ENCODE assay signal across 14 mouse cellular contexts in genomic region chr6:17657308-17657707, GRCm38 (mm10). TPM values are rescaled to one million over a fixed set of nuclear protein-coding genes. Genes with fewer than 3 reads are reported as not detected.
DNase-seq lines count a peak whose midpoint lies in the region; ATAC-seq lines count a peak whose summit lies in the region.
"Had no signal": no experiment of that assay in that cellular context is flagged by ENCODE, and none has a peak within 500 bp of the region (broad histone marks: within the 10 kb centered on the region; RNA-seq: fewer than 3 reads in every experiment).

No protein-coding gene starts in this region.

- no peaks in the 10 kb centered on the region for H3K4me1 ChIP-seq in heart, embryonic 12.5 days (replicated peaks)
- H3K4me1 ChIP-seq: midbrain, embryonic 10.5 days; stomach, embryonic 15.5 days had no signal

- no peak overlapping the region for H3K4me3 ChIP-seq in heart, embryonic 12.5 days
- H3K4me3 ChIP-seq: gastrocnemius, adult 2 months; left cerebral cortex, adult 2 months; midbrain, embryonic 10.5 days; stomach, embryonic 15.5 days had no signal

- peaks cover 27% of the 10 kb centered on the region for H3K36me3 ChIP-seq in heart, embryonic 12.5 days

- no peaks in the 10 kb centered on the region for H3K9me3 ChIP-seq in heart, embryonic 12.5 days (replicated peaks)
- H3K9me3 ChIP-seq: midbrain, embryonic 10.5 days; stomach, embryonic 15.5 days had no signal

- DNase-seq in right cerebral cortex, adult 18-20 months, result peak; percentile 71
- no peak for DNase-seq in right cerebral cortex, postnatal 4 days
- DNase-seq in cerebellum, postnatal 10 days, result peak; percentile 27 to 37
- peak; percentile 74 for DNase-seq in layer of hippocampus, adult 9-10 months (ENCODE audit: low spot score)
- no peak for DNase-seq in heart, adult 9 months (ENCODE audit: low spot score in 2 of 2)
- DNase-seq: gastrocnemius, adult 2 months; heart, postnatal 36 days; liver; thymus, postnatal 25 days had no signal

- H3K27ac ChIP-seq in heart, embryonic 12.5 days (ENCODE audit: poor library complexity, severe bottlenecking), result no peak overlapping the region
- H3K27ac ChIP-seq: gastrocnemius, adult 2 months; left cerebral cortex, adult 2 months; midbrain, embryonic 10.5 days; stomach, embryonic 15.5 days had no signal

- no peak overlapping the region for H3K4me2 ChIP-seq in heart, embryonic 12.5 days
- H3K4me2 ChIP-seq: stomach, embryonic 15.5 days had no signal

- WGBS in heart, embryonic 12.5 days, result 86% methylated on average over 1 of the region's 1 CpGs

- H3K27me3 ChIP-seq in heart, embryonic 12.5 days (replicated peaks), result no peaks in the 10 kb centered on the region
- H3K27me3 ChIP-seq: stomach, embryonic 15.5 days had no signal

- H3K9ac ChIP-seq in heart, embryonic 12.5 days, result no peak overlapping the region
- H3K9ac ChIP-seq: stomach, embryonic 15.5 days had no signal

- no peak for ATAC-seq in heart, embryonic 12.5 days (ENCODE audit: insufficient number of reproducible peaks, low FRiP score)
- ATAC-seq in megakaryocyte-erythroid progenitor cell, adult 5-6 weeks (replicated peaks; ENCODE audit: low FRiP score, low TSS enrichment, poor library complexity, severe bottlenecking), result no peak

RNA-seq across cellular contexts. Expression of gene Capza2, which starts 21.3 kb away (rescaled TPM):
- 223 and 232 TPM in 2 replicates for polyA plus RNA-seq in heart, embryonic 12.5 days (2016; fragmentation: Nextera tagmentation; extraction: Ambion mirVana)
- total RNA-seq in megakaryocyte-erythroid progenitor cell, adult 5-6 weeks (2014; fragmentation: Nextera tagmentation), result 75.8 and 85.8 TPM in 2 replicates
- 190 and 260 TPM in 2 replicates for total RNA-seq in megakaryocyte-erythroid progenitor cell, adult 5-6 weeks (2017)

RNA-seq across cellular contexts. Expression of gene St7, which starts 35.4 kb away (rescaled TPM):
- polyA plus RNA-seq in heart, embryonic 12.5 days (2016; fragmentation: Nextera tagmentation; extraction: Ambion mirVana), result 29.6 and 30.0 TPM in 2 replicates
- total RNA-seq in megakaryocyte-erythroid progenitor cell, adult 5-6 weeks (2014; fragmentation: Nextera tagmentation), result 43.4 and 60.5 TPM in 2 replicates
- total RNA-seq in megakaryocyte-erythroid progenitor cell, adult 5-6 weeks (2017), result 38.4 and 38.6 TPM in 2 replicates

Comparison
In these comparisons a context has a peak if more than half of its experiments do, and no peak if none do; other contexts are left out.
1. DNase-seq: peak in right cerebral cortex, adult 18-20 months (single experiment), cerebellum, postnatal 10 days (2 of 2) and layer of hippocampus, adult 9-10 months (single experiment); none in right cerebral cortex, postnatal 4 days (single experiment) and heart, adult 9 months (0 of 2).